Mouse (Mus musculus): ENCODE measurements around the gene Olfml2b.

Gene Olfml2b

GRCm38 (mm10) chr1:170646606-170647287, 2.4 kb downstream of the Olfml2b start:
- no peak for DNase-seq (ENCODE audit: low read depth, low spot score)

- DNase-seq (ENCODE audit: low read depth, low spot score): no peak
These were observed 3.0 kb downstream of the Olfml2b start for GRCm38 (mm10) chr1:170647381-170647780.

- peak; percentile 40 for DNase-seq (ENCODE audit: low read depth, low spot score)
These were observed 3.7 kb downstream of the Olfml2b start for GRCm38 (mm10) chr1:170647971-170648514.

- DNase-seq (ENCODE audit: low read depth, low spot score): peak; percentile 53
These were observed 6.9 kb downstream of the Olfml2b start for GRCm38 (mm10) chr1:170651046-170651723.

- no peak for DNase-seq (ENCODE audit: low read depth, low spot score)
These were observed 7.8 kb downstream of the Olfml2b start for GRCm38 (mm10) chr1:170651989-170652740.

GRCm38 (mm10) chr1:170655280-170655917, 11.1 kb downstream of the Olfml2b start:
- DNase-seq (ENCODE audit: low read depth, low spot score): peak; percentile 81

GRCm38 (mm10) chr1:170656518-170657227, 12.3 kb downstream of the Olfml2b start:
- no peak for DNase-seq (ENCODE audit: low read depth, low spot score)

- DNase-seq (ENCODE audit: low read depth, low spot score): no peak
These were observed 12.8 kb downstream of the Olfml2b start for GRCm38 (mm10) chr1:170657228-170657521.

- no peak for DNase-seq (ENCODE audit: low read depth, low spot score)
These were observed 13.4 kb downstream of the Olfml2b start for GRCm38 (mm10) chr1:170657643-170658314.

- no peak for DNase-seq (ENCODE audit: low read depth, low spot score)
These were observed 14.9 kb downstream of the Olfml2b start for GRCm38 (mm10) chr1:170659260-170659659.

GRCm38 (mm10) chr1:170664620-170665185, 20.4 kb downstream of the Olfml2b start:
- DNase-seq (ENCODE audit: low read depth, low spot score): peak; percentile 42

- DNase-seq (ENCODE audit: low read depth, low spot score): peak; percentile 38
These were observed 20.9 kb downstream of the Olfml2b start for GRCm38 (mm10) chr1:170665200-170665599.

GRCm38 (mm10) chr1:170674184-170674775, 29.9 kb downstream of the Olfml2b start:
- peak; percentile 67 for DNase-seq (ENCODE audit: low read depth, low spot score)

GRCm38 (mm10) chr1:170677681-170678080, 33.3 kb downstream of the Olfml2b start:
- DNase-seq (ENCODE audit: low read depth, low spot score): no peak

- peak; percentile 62 for DNase-seq (ENCODE audit: low read depth, low spot score)
These were observed 34.5 kb downstream of the Olfml2b start for GRCm38 (mm10) chr1:170678861-170679260.

- peak; percentile 73 for DNase-seq (ENCODE audit: low read depth, low spot score)
These were observed 35.3 kb downstream of the Olfml2b start for GRCm38 (mm10) chr1:170679624-170680023.

GRCm38 (mm10) chr1:170683863-170684262, 39.5 kb downstream of the Olfml2b start:
- DNase-seq (ENCODE audit: low read depth, low spot score): no peak

- DNase-seq (ENCODE audit: low read depth, low spot score): no peak
These were observed 45.4 kb downstream of the Olfml2b start for GRCm38 (mm10) chr1:170689773-170690172.

- DNase-seq (ENCODE audit: low read depth, low spot score): no peak
These were observed 47.0 kb downstream of the Olfml2b start for GRCm38 (mm10) chr1:170691301-170691700.

- no peak for DNase-seq (ENCODE audit: low read depth, low spot score)
These were observed 50.5 kb downstream of the Olfml2b start for GRCm38 (mm10) chr1:170694821-170695291.
